Mouse (Mus musculus) cerebellum, adult 8-10 months (tissue): ENCODE data around the gene Rassf3.

Experiments
- DNase-seq: peaks from one replicate; pipeline ENCODE4 v3.0.0; 2022

The Rassf3 gene

DNA sequence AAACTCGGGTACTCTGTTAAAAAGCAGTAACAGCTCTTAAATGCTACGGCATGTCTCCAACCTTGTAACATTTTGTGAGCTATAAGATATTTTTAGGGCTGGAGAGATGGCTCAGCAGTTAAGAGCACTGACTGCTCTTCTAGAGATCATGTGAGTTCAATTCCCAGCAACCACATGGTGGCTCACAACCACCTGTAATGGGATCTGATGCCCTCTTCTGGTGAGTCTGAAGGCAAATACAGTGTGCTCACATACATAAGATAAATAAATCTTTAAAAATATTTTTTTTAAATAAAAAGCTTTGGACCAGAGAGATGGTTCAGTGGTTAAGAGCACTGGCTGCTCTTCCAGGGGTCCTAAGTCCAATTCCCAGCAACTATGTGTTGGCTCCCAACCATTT is 115.8 kb downstream of the Rassf3 start:
- no peak for DNase-seq
